Comparison of ENCODE assay signal across 12 mouse cellular contexts in genomic region chr9:111285676-111286075, GRCm38 (mm10). TPM values are rescaled to one million over a fixed set of nuclear protein-coding genes. Genes with fewer than 3 reads are reported as not detected.
A peak's percentile ranks its signal among the peaks of the same experiment; 100 is the strongest.
DNase-seq lines count a peak whose midpoint lies in the region; ATAC-seq and TF ChIP-seq lines count a peak whose summit lies in the region.
"Had no signal": no experiment of that assay in that cellular context is flagged by ENCODE, and none has a peak within 500 bp of the region (broad histone marks: within the 10 kb centered on the region; RNA-seq: fewer than 3 reads in every experiment).

No protein-coding gene starts in this region.

- peak overlapping the region; percentile 25; the same call in 1 of the 2 replicates for H3K9ac ChIP-seq in midbrain, embryonic 16.5 days (ENCODE audit: low read depth, low read length)
- H3K9ac ChIP-seq: heart, embryonic 15.5 days; liver, embryonic 15.5 days had no signal

- WGBS in midbrain, embryonic 16.5 days, result 5% methylated on average over 5 of the region's 5 CpGs
- WGBS in kidney, adult 2 months, result 38% methylated on average over 5 of the region's 5 CpGs

- TF ChIP-seq CTCF in layer of hippocampus, adult 2 months (conservative IDR thresholded peaks at IDR 0.05), result no peak
- no peak for TF ChIP-seq CTCF in kidney, adult 2 months (conservative IDR thresholded peaks at IDR 0.05; ENCODE audit: insufficient read depth, insufficient read length, low read depth, low read length)
- no peak for TF ChIP-seq CTCF in left cerebral cortex, adult 2 months (IDR thresholded peaks at IDR 0.05)

- no peaks in the 10 kb centered on the region for H3K36me3 ChIP-seq in midbrain, embryonic 16.5 days (ENCODE audit: control insufficient read depth, insufficient read depth, low read length)
- H3K36me3 ChIP-seq in kidney, adult 2 months (ENCODE audit: control insufficient read depth, insufficient read depth, low read length), result no peaks in the 10 kb centered on the region
- H3K36me3 ChIP-seq: heart, embryonic 15.5 days; liver, embryonic 15.5 days had no signal

- DNase-seq in layer of hippocampus, adult 2 months (ENCODE audit: low spot score in 2 of 2), result no peak
- DNase-seq in layer of hippocampus, postnatal 14 days (ENCODE audit: low spot score in 2 of 2), result no peak
- peak; percentile 52 for DNase-seq in embryo, embryonic 11 days
- peak; percentile 35 for DNase-seq in forelimb bud, embryonic 11.5 days (ENCODE audit: low read depth, low spot score)
- DNase-seq in urinary bladder, postnatal 36 days (ENCODE audit: low spot score in 2 of 2), result no peak
- DNase-seq in kidney, adult 2 months, result no peak
- no peak for DNase-seq in left cerebral cortex, adult 2 months (ENCODE audit: extremely low spot score in 1 of 2, low spot score in 2 of 2)
- DNase-seq: kidney, adult 9 months had no signal

- H3K4me3 ChIP-seq in layer of hippocampus, adult 2 months, result no peak overlapping the region
- H3K4me3 ChIP-seq in midbrain, embryonic 16.5 days (ENCODE audit: low read depth, low read length), result no peak overlapping the region
- no peak overlapping the region for H3K4me3 ChIP-seq in kidney, adult 2 months (ENCODE audit: insufficient read depth, low read depth, low read length)
- H3K4me3 ChIP-seq in left cerebral cortex, adult 2 months, result no peak overlapping the region
- H3K4me3 ChIP-seq: heart, embryonic 15.5 days; liver, embryonic 15.5 days had no signal

- peak overlapping the region; percentile 71 for H3K27ac ChIP-seq in layer of hippocampus, adult 2 months
- H3K27ac ChIP-seq in midbrain, embryonic 16.5 days (ENCODE audit: low read length), result peak overlapping the region; percentile 78
- H3K27ac ChIP-seq in kidney, adult 2 months (ENCODE audit: insufficient read depth, low read depth, low read length), result no peak overlapping the region
- no peak overlapping the region for H3K27ac ChIP-seq in left cerebral cortex, adult 2 months
- H3K27ac ChIP-seq: heart, embryonic 15.5 days; liver, embryonic 15.5 days had no signal

- TF ChIP-seq POLR2A in kidney, adult 2 months (IDR thresholded peaks at IDR 0.05; ENCODE audit: low read depth, low read length), result no peak

- H3K27me3 ChIP-seq in midbrain, embryonic 16.5 days (ENCODE audit: control insufficient read depth, insufficient read depth, low read depth, low read length), result no peaks in the 10 kb centered on the region
- no peaks in the 10 kb centered on the region for H3K27me3 ChIP-seq in kidney, adult 2 months (replicated peaks; ENCODE audit: control insufficient read depth, insufficient read depth, low read length)
- H3K27me3 ChIP-seq: heart, embryonic 15.5 days; liver, embryonic 15.5 days had no signal

- peaks cover 21% of the 10 kb centered on the region for H3K4me1 ChIP-seq in midbrain, embryonic 16.5 days (ENCODE audit: control insufficient read depth, insufficient read depth, low read length)
- H3K4me1 ChIP-seq in kidney, adult 2 months (ENCODE audit: control insufficient read depth, insufficient read depth, low read length), result peaks cover 5% of the 10 kb centered on the region; the same call in 1 of the 2 replicates

- peak overlapping the region; percentile 31; the same call in 1 of the 2 replicates for H3K4me2 ChIP-seq in midbrain, embryonic 16.5 days (ENCODE audit: low read length)
- H3K4me2 ChIP-seq: heart, embryonic 15.5 days; liver, embryonic 15.5 days had no signal

- H3K9me3 ChIP-seq in midbrain, embryonic 16.5 days (replicated peaks; ENCODE audit: control insufficient read depth, low read length, poor library complexity, severe bottlenecking), result no peaks in the 10 kb centered on the region
- H3K9me3 ChIP-seq: heart, embryonic 15.5 days; liver, embryonic 15.5 days had no signal

- peak; percentile 71; the same call in 1 of the 2 replicates for ATAC-seq in midbrain, embryonic 16.5 days
- ATAC-seq: CD4-positive, CD25-positive, alpha-beta regulatory T cell, adult 4 months had no signal

- intact Hi-C loops in left cerebral cortex, adult 2 months (cut with DNase I), result no loop called here

RNA-seq across cellular contexts. Expression of gene Epm2aip1, which starts 13.9 kb away (rescaled TPM):
- total RNA-seq in layer of hippocampus, adult 2 months (2021), result 10 to 100 TPM; 76.5 to 80.7 TPM
- total RNA-seq in layer of hippocampus, postnatal 14 days (2021), result 10 to 100 TPM; 78.4 to 80.7 TPM
- polyA plus RNA-seq in midbrain, embryonic 16.5 days (2015; fragmentation: Nextera tagmentation; extraction: Ambion mirVana), result 71.7 and 74.6 TPM in 2 replicates
- polyA plus RNA-seq in kidney, adult 2 months (2012; rRNA removed), result 8.0 and 8.3 TPM in 2 replicates
- total RNA-seq in left cerebral cortex, adult 2 months (2021), result 10 to 100 TPM; 79.7 to 81.8 TPM

RNA-seq across cellular contexts. Expression of gene Mlh1, which starts 14.1 kb away (rescaled TPM):
- 10 to 100 TPM; 15.7 to 17.1 TPM for total RNA-seq in layer of hippocampus, adult 2 months (2021)
- 10 to 100 TPM; 19.3 to 21.9 TPM for total RNA-seq in layer of hippocampus, postnatal 14 days (2021)
- 27.3 and 31.0 TPM in 2 replicates for polyA plus RNA-seq in midbrain, embryonic 16.5 days (2015; fragmentation: Nextera tagmentation; extraction: Ambion mirVana)
- polyA plus RNA-seq in kidney, adult 2 months (2012; rRNA removed), result 12.1 and 14.1 TPM in 2 replicates
- 10 to 100 TPM; 12.3 to 18.1 TPM for total RNA-seq in left cerebral cortex, adult 2 months (2021)

RNA-seq across cellular contexts. Expression of gene Trank1, which starts 25.9 kb away (rescaled TPM):
- total RNA-seq in layer of hippocampus, adult 2 months (2021), result 100 to 1,000 TPM; 221 to 228 TPM
- 100 to 1,000 TPM; 112 to 139 TPM for total RNA-seq in layer of hippocampus, postnatal 14 days (2021)
- 17.7 and 20.7 TPM in 2 replicates for polyA plus RNA-seq in midbrain, embryonic 16.5 days (2015; fragmentation: Nextera tagmentation; extraction: Ambion mirVana)
- 0.13 and 0.22 TPM in 2 replicates for polyA plus RNA-seq in kidney, adult 2 months (2012; rRNA removed)
- 100 to 1,000 TPM; 308 to 309 TPM for total RNA-seq in left cerebral cortex, adult 2 months (2021)
- polyA plus RNA-seq: CD4-positive, CD25-positive, alpha-beta regulatory T cell, adult 4 months; heart, embryonic 15.5 days had no signal

Comparison
In these comparisons a context has a peak if more than half of its experiments do, and no peak if none do; other contexts are left out.
1. DNase-seq: peak in embryo, embryonic 11 days (single experiment) and forelimb bud, embryonic 11.5 days (single experiment); none in layer of hippocampus, adult 2 months (0 of 2), layer of hippocampus, postnatal 14 days (0 of 2), urinary bladder, postnatal 36 days (0 of 2), kidney, adult 2 months (single experiment) and left cerebral cortex, adult 2 months (0 of 2).
2. H3K27ac ChIP-seq: peak in layer of hippocampus, adult 2 months (single experiment) and midbrain, embryonic 16.5 days (single experiment); none in kidney, adult 2 months (single experiment) and left cerebral cortex, adult 2 months (single experiment).